Mouse (Mus musculus): ENCODE measurements around the gene Aff1. TPM values are rescaled to one million over a fixed set of nuclear protein-coding genes. Genes with fewer than 3 reads are reported as not detected.

Aff1 gene
- polyA plus RNA-seq, 1 experiment from 2014 or later: 6.8 TPM

GRCm38 (mm10) chr5:103772252-103772651, 80.1 kb downstream of the Aff1 start:
- no peak overlapping the region for H3K27ac ChIP-seq (ENCODE audit: low read depth, low read length)
- H3K9me3 ChIP-seq (ENCODE audit: control insufficient read depth): no peaks in the 10 kb centered on the region
- no peaks in the 10 kb centered on the region for H3K36me3 ChIP-seq (ENCODE audit: control insufficient read depth, insufficient read depth)
- TF ChIP-seq CTCF (IDR thresholded peaks at IDR 0.05; ENCODE audit: low read depth): no peak
- no peak overlapping the region for H3K4me3 ChIP-seq (ENCODE audit: low read depth, low read length)
- no peak overlapping the region for H3K9ac ChIP-seq (ENCODE audit: low read depth, low read length)
- H3K4me1 ChIP-seq (replicated peaks; ENCODE audit: control insufficient read depth, insufficient read depth, low read length): peaks cover 14% of the 10 kb centered on the region
- WGBS: 28% methylated on average over 4 of the region's 4 CpGs
- no peak for ATAC-seq
- H3K27me3 ChIP-seq (replicated peaks; ENCODE audit: control insufficient read depth, insufficient read depth, low read length): no peaks in the 10 kb centered on the region
- no peak overlapping the region for H3K4me2 ChIP-seq (replicated peaks; ENCODE audit: low read depth)

- Histone ChIP-seq H3K36me3 (ENCODE audit: control insufficient read depth, insufficient read depth) (no peaks in the 10 kb centered on the region), H3K9me3 (ENCODE audit: control insufficient read depth) (no peaks in the 10 kb centered on the region), H3K27ac (ENCODE audit: low read depth, low read length) (peak overlapping the region; percentile 47), H3K4me3 (ENCODE audit: low read depth, low read length) (no peak overlapping the region), H3K4me2 (replicated peaks; ENCODE audit: low read depth) (peak overlapping the region; percentile 50), H3K4me1 (replicated peaks; ENCODE audit: control insufficient read depth, insufficient read depth, low read length) (peaks cover 20% of the 10 kb centered on the region), H3K9ac (ENCODE audit: low read depth, low read length) (no peak overlapping the region), H3K27me3 (replicated peaks; ENCODE audit: control insufficient read depth, insufficient read depth, low read length) (no peaks in the 10 kb centered on the region)
- WGBS: 9% methylated on average over 5 of the region's 5 CpGs
- ATAC-seq: peak; percentile 37; the same call in 1 of the 2 replicates
- no peak for TF ChIP-seq CTCF (IDR thresholded peaks at IDR 0.05; ENCODE audit: low read depth)
These were observed 81.0 kb downstream of the Aff1 start for GRCm38 (mm10) chr5:103773100-103773552.

- Histone ChIP-seq H3K36me3 (ENCODE audit: control insufficient read depth, insufficient read depth) (no peaks in the 10 kb centered on the region), H3K9ac (ENCODE audit: low read depth, low read length) (0 out of 2 replicates have a peak overlapping the region, but pooled peaks have one; percentile 8), H3K4me1 (replicated peaks; ENCODE audit: control insufficient read depth, insufficient read depth, low read length) (peaks cover 27% of the 10 kb centered on the region), H3K4me2 (replicated peaks; ENCODE audit: low read depth) (0 out of 2 replicates have a peak overlapping the region, but pooled peaks have one; percentile 17), H3K27me3 (replicated peaks; ENCODE audit: control insufficient read depth, insufficient read depth, low read length) (no peaks in the 10 kb centered on the region), H3K4me3 (ENCODE audit: low read depth, low read length) (no peak overlapping the region), H3K9me3 (ENCODE audit: control insufficient read depth) (no peaks in the 10 kb centered on the region), H3K27ac (ENCODE audit: low read depth, low read length) (peak overlapping the region; percentile 58)
- 50% methylated on average over 11 of the region's 11 CpGs for WGBS
- ATAC-seq: no peak; the same call in 1 of the 2 replicates
- TF ChIP-seq CTCF (IDR thresholded peaks at IDR 0.05; ENCODE audit: low read depth): no peak
These were observed 82.6 kb downstream of the Aff1 start for GRCm38 (mm10) chr5:103774703-103775333.

DNA sequence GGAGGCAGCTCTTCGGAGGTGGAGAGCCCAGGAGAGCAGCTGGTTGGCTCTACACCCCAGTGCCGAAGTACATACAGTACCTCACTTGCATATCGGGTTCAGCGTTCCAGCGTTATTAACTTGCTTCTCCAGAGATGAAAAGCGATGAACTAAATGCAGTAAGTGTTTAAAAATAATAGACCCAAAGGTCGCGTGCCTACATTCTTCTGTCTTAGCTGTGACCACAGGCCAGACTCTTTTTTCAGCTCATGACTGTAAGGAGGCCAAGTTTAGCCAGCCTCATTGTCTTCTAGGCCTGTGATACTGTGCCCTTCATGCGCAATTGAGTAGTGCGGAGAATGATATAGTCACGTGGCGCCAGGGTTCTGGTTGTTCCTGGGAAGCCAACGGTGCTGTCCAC, 83.3 kb downstream of the Aff1 start:
- Histone ChIP-seq H3K9me3 (ENCODE audit: control insufficient read depth) (no peaks in the 10 kb centered on the region), H3K4me3 (ENCODE audit: low read depth, low read length) (no peak overlapping the region), H3K36me3 (ENCODE audit: control insufficient read depth, insufficient read depth) (no peaks in the 10 kb centered on the region), H3K27ac (ENCODE audit: low read depth, low read length) (peak overlapping the region; percentile 58), H3K4me1 (replicated peaks; ENCODE audit: control insufficient read depth, insufficient read depth, low read length) (peaks cover 22% of the 10 kb centered on the region), H3K4me2 (replicated peaks; ENCODE audit: low read depth) (no peak overlapping the region), H3K27me3 (replicated peaks; ENCODE audit: control insufficient read depth, insufficient read depth, low read length) (no peaks in the 10 kb centered on the region), H3K9ac (ENCODE audit: low read depth, low read length) (no peak overlapping the region)
- no peak for TF ChIP-seq CTCF (IDR thresholded peaks at IDR 0.05; ENCODE audit: low read depth)
- no peak for ATAC-seq
- 75% methylated on average over 13 of the region's 13 CpGs for WGBS

DNA sequence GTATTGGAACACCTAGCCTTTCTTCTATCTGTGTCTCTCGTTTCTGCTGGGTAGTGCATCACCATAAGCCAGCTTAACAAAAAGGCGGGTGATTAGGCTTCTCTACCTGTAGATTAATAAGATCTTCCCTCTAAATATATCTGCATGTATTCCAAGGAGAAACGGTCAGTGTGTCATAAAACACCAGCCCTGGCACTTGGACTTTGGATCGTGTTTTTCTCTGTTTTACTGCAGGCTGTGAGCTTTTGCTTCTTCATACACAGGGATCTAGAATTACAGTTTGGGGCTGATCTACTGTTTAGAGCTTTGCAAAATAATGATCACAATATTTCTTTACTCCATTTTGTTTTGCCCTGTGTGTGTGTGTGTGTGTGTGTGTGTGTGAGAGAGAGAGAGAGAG, 84.7 kb downstream of the Aff1 start:
- no peak overlapping the region for H3K4me3 ChIP-seq (ENCODE audit: low read depth, low read length)
- peak overlapping the region; percentile 51 for H3K4me2 ChIP-seq (replicated peaks; ENCODE audit: low read depth)
- TF ChIP-seq CTCF (IDR thresholded peaks at IDR 0.05; ENCODE audit: low read depth): no peak
- no peaks in the 10 kb centered on the region for H3K9me3 ChIP-seq (ENCODE audit: control insufficient read depth)
- ATAC-seq: peak; percentile 66
- peaks cover 18% of the 10 kb centered on the region for H3K4me1 ChIP-seq (replicated peaks; ENCODE audit: control insufficient read depth, insufficient read depth, low read length)
- peak overlapping the region; percentile 70 for H3K27ac ChIP-seq (ENCODE audit: low read depth, low read length)
- no peak overlapping the region for H3K9ac ChIP-seq (ENCODE audit: low read depth, low read length)
- 35% methylated on average over 4 of the region's 4 CpGs for WGBS
- H3K36me3 ChIP-seq (ENCODE audit: control insufficient read depth, insufficient read depth): no peaks in the 10 kb centered on the region
- no peaks in the 10 kb centered on the region for H3K27me3 ChIP-seq (replicated peaks; ENCODE audit: control insufficient read depth, insufficient read depth, low read length)

DNA sequence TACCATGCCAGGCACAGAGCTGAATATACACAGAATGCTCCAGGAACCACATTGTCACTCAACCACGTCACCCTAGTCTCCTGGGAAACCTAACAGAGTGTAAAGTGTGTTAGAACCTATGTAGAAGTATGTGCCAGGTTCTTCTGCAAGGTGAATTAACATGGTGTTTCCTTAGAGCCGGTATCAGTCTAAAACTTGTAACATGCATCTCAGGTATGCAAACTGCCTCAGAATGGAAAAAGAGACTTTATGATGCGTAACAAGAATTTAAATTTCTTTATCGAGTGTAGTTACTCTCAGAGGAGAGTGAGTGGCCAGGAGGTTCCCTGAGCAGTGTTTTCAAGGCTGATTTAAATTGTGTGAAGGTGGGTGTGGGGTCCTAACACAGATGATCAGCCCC, 85.3 kb downstream of the Aff1 start:
- Histone ChIP-seq H3K27ac (ENCODE audit: low read depth, low read length) (peak overlapping the region; percentile 70), H3K4me3 (ENCODE audit: low read depth, low read length) (no peak overlapping the region), H3K9ac (ENCODE audit: low read depth, low read length) (no peak overlapping the region), H3K9me3 (ENCODE audit: control insufficient read depth) (no peaks in the 10 kb centered on the region), H3K4me1 (replicated peaks; ENCODE audit: control insufficient read depth, insufficient read depth, low read length) (peaks cover 18% of the 10 kb centered on the region), H3K36me3 (ENCODE audit: control insufficient read depth, insufficient read depth) (no peaks in the 10 kb centered on the region), H3K4me2 (replicated peaks; ENCODE audit: low read depth) (peak overlapping the region; percentile 51), H3K27me3 (replicated peaks; ENCODE audit: control insufficient read depth, insufficient read depth, low read length) (no peaks in the 10 kb centered on the region)
- ATAC-seq: 0 out of 2 replicates have a peak, but pooled peaks have one; percentile 21
- no peak for TF ChIP-seq CTCF (IDR thresholded peaks at IDR 0.05; ENCODE audit: low read depth)
- WGBS: 56% methylated on average over 4 of the region's 4 CpGs

All from intestine, postnatal 0 days (tissue).